Mouse (Mus musculus) heart, embryonic 15.5 days (tissue): ENCODE measurements around the gene Cog5. TPM values are rescaled to one million over a fixed set of nuclear protein-coding genes. Genes with fewer than 3 reads are reported as not detected.
"Not testable (repeated sequence)": the region's sequence is repeated elsewhere in the genome, so short reads cannot be mapped to it uniquely, and the experiment has no call there.

ENCODE experiments used
- ATAC-seq: fragments of 200-750 bp; cut with Nextera tagmentation; replicated peaks from 2 replicates; pipeline ENCODE4 v1.8.0; 2017; ENCODE audit warnings: low read depth, moderate TSS enrichment; ENCODE audit not compliant: insufficient number of reproducible peaks, insufficient read depth, low FRiP score
- H3K27ac ChIP-seq: fragments of 300-500 bp; sonication (generic); 2 replicates; pipeline ENCODE4 v1.5.1; 2015; ENCODE audit warnings: mild to moderate bottlenecking, inconsistent platforms
- H3K27me3 ChIP-seq: fragments of 300-500 bp; sonication (generic); 2 replicates; pipeline ENCODE4 v1.6.1; 2015; ENCODE audit warnings: inconsistent platforms
- H3K36me3 ChIP-seq: fragments of 300-500 bp; sonication (generic); 2 replicates; pipeline ENCODE4 v1.6.1; 2015; ENCODE audit warnings: mild to moderate bottlenecking, inconsistent platforms
- H3K4me1 ChIP-seq: fragments of 300-500 bp; sonication (generic); replicated peaks from 2 replicates; pipeline ENCODE4 v1.6.1; 2015; ENCODE audit warnings: inconsistent platforms
- H3K4me2 ChIP-seq: fragments of 300-500 bp; sonication (generic); 2 replicates; pipeline ENCODE4 v1.6.1; 2015; ENCODE audit warnings: inconsistent platforms, mild to moderate bottlenecking, moderate library complexity
- H3K4me3 ChIP-seq: fragments of 300-500 bp; sonication (generic); 2 replicates; pipeline ENCODE4 v1.5.1; 2015; ENCODE audit warnings: mild to moderate bottlenecking, inconsistent platforms
- H3K9ac ChIP-seq: fragments of 300-500 bp; sonication (generic); 2 replicates; pipeline ENCODE4 v1.6.1; 2015; ENCODE audit warnings: mild to moderate bottlenecking, inconsistent platforms
- H3K9me3 ChIP-seq: fragments of 300-500 bp; sonication (generic); replicated peaks from 2 replicates; pipeline ENCODE4 v1.6.1; 2016; ENCODE audit warnings: inconsistent platforms
- WGBS: fragments of 180-500 bp; shearing (Covaris S2); methylation state at CpG from one replicate; pipeline ENCODE4 v1.1.7; 2015; ENCODE audit warnings: mixed read lengths; 5-methylcytosine and 5-hydroxymethylcytosine counted together
- polyA plus RNA-seq: library from polyadenylated mRNA; unstranded; fragments of >200 nt; fragmentation: Nextera tagmentation; extraction: Ambion mirVana; gene quantifications from 2 replicates; pipeline ENCODE4 v1.2.1, GENCODE M21; 2015

The Cog5 gene
- polyA plus RNA-seq: 24.1 and 26.6 TPM in 2 replicates

DNA sequence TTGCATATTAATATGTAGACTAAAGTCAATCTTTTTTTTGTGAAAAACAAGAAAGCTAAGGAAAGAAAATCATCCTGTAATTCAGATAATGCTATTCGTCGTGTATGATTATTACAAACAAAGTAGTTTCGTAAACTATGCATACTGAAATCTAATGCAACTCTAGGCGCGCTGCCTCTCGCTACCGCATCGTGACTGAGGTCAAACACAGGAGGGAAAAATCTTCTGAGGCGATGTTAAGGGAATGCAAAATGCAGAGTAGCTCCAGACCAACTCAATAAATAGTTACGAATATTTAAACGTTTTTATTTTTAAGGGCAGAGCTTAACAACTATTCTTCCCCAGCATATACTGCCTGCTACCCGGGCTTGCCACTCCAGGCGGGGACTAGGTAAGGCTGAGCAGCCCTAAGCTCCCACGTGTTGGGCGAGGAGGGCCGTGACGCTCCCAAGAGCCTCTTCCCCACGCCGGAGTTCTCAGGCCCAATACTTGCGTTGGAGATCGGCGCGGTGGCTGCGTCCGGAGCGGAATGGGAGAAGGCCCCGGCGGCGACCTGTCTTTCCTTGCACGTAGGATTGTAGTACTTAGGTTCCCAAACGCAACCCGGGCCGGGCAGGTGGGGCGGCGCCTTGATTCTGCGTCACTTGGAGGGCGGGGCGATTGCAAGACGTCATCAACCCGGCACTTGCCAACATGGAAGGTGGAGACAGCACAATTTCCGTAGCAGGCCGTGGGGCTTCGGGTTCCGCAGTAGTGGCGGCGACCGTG is at the start of gene Cog5, which contains the start of gene Dus4l:
TSS of gene Cog5 (plus strand) at position 673 of the 768 bp plus-strand sequence.
TSS of gene Dus4l (minus strand) at position 630 of the 768 bp plus-strand sequence.
- Histone ChIP-seq H3K36me3 (peaks cover 4% of the 10 kb centered on the region; the same call in 1 of the 2 replicates), H3K4me3 (peak within 1 kb of the TSS; percentile 78), H3K27me3 (no peaks in the 10 kb centered on the region), H3K27ac (peak within 1 kb of the TSS; percentile 86), H3K4me2 (peak within 1 kb of the TSS; percentile 64), H3K9me3 (no peaks in the 10 kb centered on the region), H3K9ac (peak within 1 kb of the TSS; percentile 69), H3K4me1 (peaks cover 11% of the 10 kb centered on the region)
- WGBS: under 1% methylated on average over 47 of the region's 47 CpGs
- ATAC-seq: peak; percentile 93

DNA sequence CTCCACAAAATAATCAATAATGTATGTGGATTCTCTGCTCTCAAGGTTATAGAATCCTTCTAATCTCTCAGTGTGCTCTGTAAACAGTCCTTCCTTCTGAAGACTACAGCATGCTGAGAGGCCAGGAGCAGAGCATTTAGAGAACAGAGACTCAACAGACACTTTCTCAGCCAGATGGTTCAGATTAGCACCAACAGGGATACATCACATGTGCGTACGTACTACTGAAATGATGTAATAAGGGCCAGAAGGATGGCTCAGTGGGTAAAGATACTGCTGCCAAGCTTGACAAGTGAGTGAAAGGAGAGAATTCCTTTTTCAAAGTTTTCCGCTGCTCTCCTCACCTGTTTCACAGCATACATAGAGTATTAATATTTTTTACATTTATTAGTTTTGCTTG is 49.8 kb upstream of the Cog5 start:
- Histone ChIP-seq H3K36me3 (no peaks in the 10 kb centered on the region), H3K9me3 (no peaks in the 10 kb centered on the region), H3K4me3 (no peak overlapping the region), H3K4me2 (no peak overlapping the region), H3K27ac (no peak overlapping the region), H3K9ac (no peak overlapping the region), H3K4me1 (no peaks in the 10 kb centered on the region; the same call in 1 of the 2 replicates), H3K27me3 (no peaks in the 10 kb centered on the region)
- WGBS: 81% methylated on average over 3 of the region's 3 CpGs
- ATAC-seq: no peak

DNA sequence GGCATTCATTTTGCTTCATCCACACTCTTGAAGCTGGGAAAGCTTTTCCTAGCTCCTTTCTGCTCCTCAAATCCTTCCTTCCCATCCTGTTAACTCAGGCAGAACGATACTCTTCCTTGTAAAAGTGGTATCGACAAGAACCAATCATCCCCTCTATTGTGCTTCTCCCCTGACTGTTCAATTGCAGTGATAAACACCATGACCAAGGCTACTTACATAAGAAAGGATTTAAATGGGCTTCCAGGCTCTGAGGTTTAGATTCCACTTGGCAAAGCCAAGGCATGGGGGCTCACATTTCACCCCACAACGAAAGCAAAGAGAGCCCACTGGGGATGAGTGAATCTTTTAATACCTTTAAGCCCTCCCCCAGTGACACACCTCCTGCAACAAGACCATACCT is 46.5 kb upstream of the Cog5 start:
- no peak overlapping the region for H3K9ac ChIP-seq
- H3K36me3 ChIP-seq: no peaks in the 10 kb centered on the region
- no peak overlapping the region for H3K4me2 ChIP-seq
- H3K9me3 ChIP-seq: no peaks in the 10 kb centered on the region
- no peak overlapping the region for H3K27ac ChIP-seq
- ATAC-seq: no peak
- no peaks in the 10 kb centered on the region; the same call in 1 of the 2 replicates for H3K4me1 ChIP-seq
- no peaks in the 10 kb centered on the region for H3K27me3 ChIP-seq
- no peak overlapping the region for H3K4me3 ChIP-seq
- WGBS: 53% methylated on average over 3 of the region's 3 CpGs

DNA sequence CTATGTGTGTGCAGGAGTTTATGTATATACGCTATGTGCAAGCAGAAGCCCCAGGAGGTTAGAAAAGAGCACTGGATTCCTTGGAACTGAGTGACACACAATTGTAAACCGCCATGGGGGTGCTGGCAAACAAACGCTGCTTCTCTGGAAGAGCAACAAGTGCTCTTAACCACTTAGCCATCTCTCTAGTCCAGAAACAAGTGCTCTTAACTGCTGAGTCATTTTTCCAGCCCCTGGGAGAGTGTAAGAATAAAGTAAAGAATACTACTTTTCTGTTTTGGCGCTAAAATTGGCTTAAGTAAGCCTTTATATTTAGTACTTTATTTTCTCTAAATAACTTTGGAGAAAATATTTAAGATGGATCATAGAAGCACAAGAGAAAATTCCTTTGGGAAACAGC is 41.3 kb upstream of the Cog5 start:
- Histone ChIP-seq H3K4me1 (peaks cover 3% of the 10 kb centered on the region; the same call in 1 of the 2 replicates), H3K4me3 (no peak overlapping the region), H3K36me3 (peaks cover 8% of the 10 kb centered on the region), H3K9me3 (no peaks in the 10 kb centered on the region), H3K9ac (no peak overlapping the region), H3K27me3 (no peaks in the 10 kb centered on the region), H3K27ac (no peak overlapping the region), H3K4me2 (no peak overlapping the region)
- WGBS: 64% methylated on average over 4 of the region's 4 CpGs
- ATAC-seq: no peak

DNA sequence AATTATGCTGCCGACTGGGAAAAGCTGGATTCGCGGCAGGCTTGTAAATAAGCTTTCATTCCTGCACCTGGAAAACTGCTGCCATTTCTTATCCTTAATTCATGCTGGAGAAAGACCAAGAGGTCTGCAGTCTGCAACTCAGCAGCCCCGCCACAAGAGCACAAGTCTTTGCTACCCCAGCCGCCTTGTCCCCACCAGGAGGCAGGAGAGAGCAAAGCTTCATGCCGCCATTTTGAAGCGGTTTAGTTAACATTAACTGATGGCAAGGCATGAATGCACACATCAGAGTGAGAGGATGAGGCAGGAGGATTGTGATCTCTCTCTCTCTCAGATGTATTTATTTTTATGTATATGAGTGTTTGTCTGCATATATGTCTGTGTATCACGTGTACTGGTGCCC is 34.6 kb upstream of the Cog5 start:
- Histone ChIP-seq H3K27ac (no peak overlapping the region), H3K36me3 (peaks cover 15% of the 10 kb centered on the region), H3K9me3 (no peaks in the 10 kb centered on the region), H3K27me3 (no peaks in the 10 kb centered on the region), H3K4me3 (no peak overlapping the region), H3K4me2 (no peak overlapping the region), H3K9ac (no peak overlapping the region), H3K4me1 (peaks cover 4% of the 10 kb centered on the region; the same call in 1 of the 2 replicates)
- 80% methylated on average over 8 of the region's 8 CpGs for WGBS
- no peak for ATAC-seq

DNA sequence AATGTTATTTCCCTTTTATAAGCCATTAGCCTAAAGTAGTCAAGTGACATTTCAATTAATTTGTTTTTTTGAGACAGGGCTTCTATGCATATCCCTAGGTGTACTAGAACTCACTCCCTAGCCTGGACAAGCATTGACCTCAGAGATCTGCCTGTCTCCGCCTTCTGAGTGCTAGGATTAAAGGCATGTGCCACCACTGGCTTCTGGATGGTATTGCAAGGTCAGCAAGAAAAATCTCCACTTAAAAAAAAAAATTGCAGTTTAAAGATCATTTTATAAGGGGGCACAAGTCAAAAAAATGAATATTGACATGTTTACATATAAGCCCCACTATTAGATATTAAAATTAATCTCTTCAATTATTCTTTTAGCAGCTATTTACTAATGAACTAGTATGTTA is 29.7 kb upstream of the Cog5 start:
- Histone ChIP-seq H3K27ac (no peak overlapping the region), H3K4me1 (no peaks in the 10 kb centered on the region), H3K4me2 (no peak overlapping the region), H3K27me3 (no peaks in the 10 kb centered on the region), H3K36me3 (peaks cover 27% of the 10 kb centered on the region; the same call in 1 of the 2 replicates), H3K4me3 (no peak overlapping the region), H3K9me3 (no peaks in the 10 kb centered on the region), H3K9ac (no peak overlapping the region)
- whole genome bisulfite sequencing: 92% methylated on average over 1 of the region's 1 CpGs
- ATAC-seq: no peak

DNA sequence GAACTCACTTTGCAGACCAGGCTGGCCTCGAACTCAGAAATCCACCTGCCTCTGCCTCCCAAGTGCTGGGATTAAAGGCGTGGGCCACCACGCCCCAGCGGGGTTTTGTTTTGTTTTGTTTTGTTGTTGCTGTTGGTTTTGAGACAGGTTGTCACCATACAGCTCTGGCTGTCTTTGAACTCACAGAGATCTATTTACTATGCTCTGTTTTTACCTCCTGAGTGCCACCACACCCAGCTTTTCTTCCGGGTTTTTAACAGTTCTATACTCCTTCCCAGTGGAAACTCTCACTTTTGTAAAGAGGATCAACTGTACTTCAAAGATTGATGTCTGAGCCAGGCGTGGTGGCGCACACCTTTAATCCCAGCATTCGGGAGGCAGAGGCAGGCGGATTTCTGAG is 26.3 kb upstream of the Cog5 start:
- ATAC-seq, H3K4me2 ChIP-seq: not testable (repeated sequence)
- peaks cover 27% of the 10 kb centered on the region; the same call in 1 of the 2 replicates for H3K36me3 ChIP-seq

DNA sequence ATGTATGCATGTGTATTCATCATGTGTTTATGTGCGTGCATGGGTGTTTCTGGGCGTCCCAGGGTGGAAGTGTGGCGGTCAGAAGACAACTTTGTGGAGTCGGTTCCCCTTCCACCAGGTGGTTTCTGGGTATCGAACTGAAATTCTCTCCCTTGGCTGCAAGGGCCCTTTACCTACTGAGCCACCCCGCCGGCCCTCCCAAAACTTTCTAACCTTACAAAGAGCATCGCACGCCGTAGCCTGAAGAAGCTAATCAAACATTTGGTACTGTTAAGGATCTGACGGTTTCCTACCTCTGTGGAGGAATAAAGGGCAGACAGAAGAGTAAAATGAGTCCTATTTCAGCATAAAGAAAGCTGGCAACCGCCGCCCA is 20.7 kb upstream of the Cog5 start:
- 8% methylated on average over 13 of the region's 13 CpGs for WGBS
- peak overlapping the region; percentile 65 for H3K4me3 ChIP-seq
- H3K9ac ChIP-seq: peak overlapping the region; percentile 76
- peaks cover 5% of the 10 kb centered on the region; the same call in 1 of the 2 replicates for H3K36me3 ChIP-seq
- H3K9me3 ChIP-seq: no peaks in the 10 kb centered on the region
- peak; percentile 27; the same call in 1 of the 2 replicates for ATAC-seq
- peak overlapping the region; percentile 78 for H3K27ac ChIP-seq
- H3K27me3 ChIP-seq: no peaks in the 10 kb centered on the region
- H3K4me2 ChIP-seq: peak overlapping the region; percentile 91
- H3K4me1 ChIP-seq: peaks cover 8% of the 10 kb centered on the region

More for the DNA sequence above, 26.3 kb upstream of the Cog5 start:
- not testable (repeated sequence) for H3K27me3 ChIP-seq, H3K27ac ChIP-seq, H3K4me3 ChIP-seq, H3K9ac ChIP-seq, H3K9me3 ChIP-seq, H3K4me1 ChIP-seq
- whole genome bisulfite sequencing: 93% methylated on average over 9 of the region's 9 CpGs

DNA sequence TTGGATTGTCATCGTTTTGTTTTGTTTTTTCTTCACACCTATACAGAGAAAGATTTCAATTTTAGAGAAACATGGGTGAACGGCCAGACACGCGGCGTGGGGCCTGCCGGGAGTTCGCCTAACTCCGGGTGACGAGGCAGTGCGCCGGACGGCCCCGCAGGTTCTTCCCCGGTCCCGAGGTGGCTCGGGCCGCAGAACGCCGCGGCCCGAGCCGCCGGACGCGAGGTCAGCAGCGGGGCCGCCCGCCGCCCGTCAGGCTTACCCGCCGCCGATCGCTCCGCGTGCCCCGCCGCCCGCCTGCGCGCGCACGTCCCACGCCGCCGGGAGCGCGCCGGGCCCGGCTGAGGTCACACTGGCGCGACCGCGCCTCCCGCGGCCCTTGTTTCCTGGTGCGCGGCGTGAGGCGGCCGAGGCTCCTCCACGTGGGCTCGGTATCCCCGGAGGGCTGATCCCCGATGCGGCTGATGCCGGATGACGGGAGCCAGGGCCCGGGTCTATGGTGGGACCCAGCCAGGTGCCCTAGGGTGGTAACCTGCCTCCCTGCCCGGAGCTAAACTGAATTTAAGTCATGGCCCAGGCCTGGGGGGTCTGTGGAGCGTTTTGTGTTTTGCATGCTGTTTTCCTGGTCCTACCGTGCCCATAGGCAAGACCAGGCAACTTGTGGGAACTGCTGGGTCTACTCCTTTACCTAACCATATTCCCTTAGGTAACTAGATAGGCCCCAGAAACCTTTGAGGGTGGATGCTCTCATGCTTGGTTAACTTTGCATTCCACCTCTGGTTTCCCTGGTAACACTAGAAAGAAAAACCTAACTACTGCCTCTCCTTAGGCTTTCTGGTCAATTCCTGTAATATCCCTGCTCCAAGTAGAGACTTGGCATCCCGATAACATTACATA is 20.1 kb upstream of the Cog5 start, which contains the start of gene Bcap29:
TSS of gene Bcap29 (minus strand) at position 316 of the 897 bp plus-strand sequence.
- Histone ChIP-seq H3K4me1 (peaks cover 8% of the 10 kb centered on the region), H3K36me3 (0 out of 2 replicates have a peak, but pooled peaks cover 3% of the 10 kb centered on the region), H3K27ac (peak within 1 kb of the TSS; percentile 78), H3K9me3 (no peaks in the 10 kb centered on the region), H3K9ac (peak within 1 kb of the TSS; percentile 76), H3K4me3 (peak within 1 kb of the TSS; percentile 65), H3K4me2 (peak within 1 kb of the TSS; percentile 91), H3K27me3 (no peaks in the 10 kb centered on the region)
- 3% methylated on average over 51 of the region's 73 CpGs for WGBS
- peak; percentile 82 for ATAC-seq

DNA sequence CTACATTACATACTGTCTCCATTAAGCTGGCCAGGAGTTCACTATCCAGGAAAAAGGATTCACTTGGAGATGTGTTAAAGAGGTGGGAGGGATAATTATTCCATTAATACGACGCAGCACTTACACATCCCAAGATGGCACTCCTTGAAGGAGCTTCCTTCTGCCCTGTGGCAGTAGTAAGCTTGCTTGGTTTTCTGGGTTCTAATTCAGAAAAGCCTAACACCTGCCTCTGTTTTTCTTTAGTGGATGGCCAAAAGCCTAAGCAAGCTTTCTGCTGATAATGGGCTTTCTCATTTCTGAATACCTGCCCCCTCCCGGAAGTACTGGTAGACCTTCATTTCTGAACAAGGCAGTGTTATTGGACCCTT is 19.4 kb upstream of the Cog5 start:
- Histone ChIP-seq H3K9ac (0 out of 2 replicates have a peak overlapping the region, but pooled peaks have one; percentile 76), H3K4me2 (peak overlapping the region; percentile 91), H3K9me3 (no peaks in the 10 kb centered on the region), H3K4me1 (peaks cover 8% of the 10 kb centered on the region), H3K4me3 (peak overlapping the region; percentile 65; the same call in 1 of the 2 replicates), H3K27ac (0 out of 2 replicates have a peak overlapping the region, but pooled peaks have one; percentile 78), H3K27me3 (no peaks in the 10 kb centered on the region), H3K36me3 (0 out of 2 replicates have a peak, but pooled peaks cover 2% of the 10 kb centered on the region)
- no peak for ATAC-seq
- 94% methylated on average over 3 of the region's 3 CpGs for WGBS

DNA sequence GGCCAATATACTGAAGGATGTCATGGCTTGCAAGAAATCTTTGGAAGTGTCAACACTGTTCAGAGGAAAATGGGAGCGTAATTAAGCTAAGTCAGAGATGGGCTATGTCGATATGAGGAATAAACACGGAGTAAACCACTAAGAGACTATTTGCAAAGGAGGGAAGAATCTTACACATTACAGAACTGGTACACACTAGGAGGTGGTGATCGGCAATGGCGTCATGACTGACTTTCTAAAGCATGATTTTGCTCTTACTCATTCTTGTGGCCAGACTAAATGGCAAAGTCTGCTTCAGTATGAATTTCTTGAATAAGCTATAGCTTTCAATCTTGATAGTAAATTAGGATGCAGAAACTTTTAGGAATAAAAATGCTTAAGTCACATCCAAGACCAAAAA is 1.1 kb upstream of the Cog5 start:
- no peak overlapping the region for H3K4me3 ChIP-seq
- H3K4me2 ChIP-seq: peak overlapping the region; percentile 64
- peaks cover 4% of the 10 kb centered on the region; the same call in 1 of the 2 replicates for H3K36me3 ChIP-seq
- no peak overlapping the region for H3K27ac ChIP-seq
- WGBS: 76% methylated on average over 5 of the region's 5 CpGs
- H3K4me1 ChIP-seq: peaks cover 11% of the 10 kb centered on the region
- ATAC-seq: no peak
- H3K27me3 ChIP-seq: no peaks in the 10 kb centered on the region
- no peaks in the 10 kb centered on the region for H3K9me3 ChIP-seq
- H3K9ac ChIP-seq: peak overlapping the region; percentile 25; the same call in 1 of the 2 replicates
